Mouse (Mus musculus) embryonic facial prominence, embryonic 14.5 days (tissue): ENCODE measurements at regions not wholly inside any gene's neighbourhood (a gene's known extent, or its start where the extent isn't known, plus 50 kb on each side); places are given as distances from the start of the nearest gene placed in this dataset.

Source experiments
- ATAC-seq: fragments of 200-750 bp; cut with Nextera tagmentation; 2 replicates; pipeline ENCODE4 v1.8.0; 2017; ENCODE audit warnings: low read depth, moderate number of reproducible peaks, moderate TSS enrichment
- DNase-seq: peaks from one replicate; pipeline ENCODE4 v3.0.0-alpha.2; 2015; ENCODE audit warnings: low spot score
- H3K27ac ChIP-seq: fragments of 300-500 bp; sonication (generic); replicated peaks from 2 replicates; pipeline ENCODE4 v1.5.1; 2014; ENCODE audit warnings: low read depth, mild to moderate bottlenecking, low read length, moderate library complexity
- H3K27me3 ChIP-seq: fragments of 300-500 bp; sonication (generic); replicated peaks from 2 replicates; pipeline ENCODE4 v1.6.1; 2014; ENCODE audit warnings: low read length; ENCODE audit not compliant: control insufficient read depth, insufficient read depth
- H3K36me3 ChIP-seq: fragments of 300-500 bp; sonication (generic); 2 replicates; pipeline ENCODE4 v1.6.1; 2014; ENCODE audit warnings: low read length, mixed read lengths; ENCODE audit not compliant: control insufficient read depth, insufficient read depth
- H3K4me1 ChIP-seq: fragments of 300-500 bp; sonication (generic); 2 replicates; pipeline ENCODE4 v1.6.1; 2014; ENCODE audit warnings: antibody characterized with exemption, low read length; ENCODE audit not compliant: control insufficient read depth, insufficient read depth
- H3K4me2 ChIP-seq: fragments of 300-500 bp; sonication (generic); 2 replicates; pipeline ENCODE4 v1.6.1; 2014; ENCODE audit warnings: low read depth, mild to moderate bottlenecking, low read length, moderate library complexity, mixed read lengths
- H3K4me3 ChIP-seq: fragments of 300-500 bp; sonication (generic); 2 replicates; pipeline ENCODE4 v1.5.1; 2014; ENCODE audit warnings: low read depth, mild to moderate bottlenecking, low read length
- H3K9ac ChIP-seq: fragments of 300-500 bp; sonication (generic); 2 replicates; pipeline ENCODE4 v1.6.1; 2014; ENCODE audit warnings: low read depth, mild to moderate bottlenecking, low read length, moderate library complexity, mixed read lengths
- H3K9me3 ChIP-seq: fragments of 300-500 bp; sonication (generic); 2 replicates; pipeline ENCODE4 v1.6.1; 2016; ENCODE audit warnings: low read length; ENCODE audit not compliant: control insufficient read depth
- WGBS: fragments of 180-500 bp; shearing (Covaris S2); extraction: QIAGEN DNeasy Blood & Tissue Kit; methylation state at CpG from one replicate; pipeline ENCODE4 v1.1.7; 2014; 5-methylcytosine and 5-hydroxymethylcytosine counted together

DNA sequence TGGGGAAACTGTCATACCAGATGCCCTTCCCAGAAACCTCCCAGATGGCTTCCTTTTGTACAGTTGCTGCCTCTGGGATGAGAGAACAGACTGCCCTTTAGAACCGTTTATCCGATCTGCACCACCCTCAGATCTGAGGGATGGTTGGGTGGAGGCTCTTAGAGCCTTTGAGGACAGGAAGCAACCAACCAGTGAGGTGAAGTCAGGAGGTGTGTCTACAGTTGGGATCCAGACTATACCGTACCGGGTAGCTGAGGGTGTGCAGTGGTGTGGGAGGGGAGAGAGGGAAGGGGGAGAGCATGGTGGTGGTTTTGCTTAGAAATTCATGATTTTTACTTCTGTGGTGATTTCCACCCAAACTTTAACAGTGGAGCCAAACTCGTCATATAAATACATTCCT lies 58.8 kb upstream of the Wscd2 start:
- 63% methylated on average over 5 of the region's 5 CpGs for WGBS
- Histone ChIP-seq H3K9me3 (no peaks in the 10 kb centered on the region), H3K4me1 (no peaks in the 10 kb centered on the region), H3K36me3 (no peaks in the 10 kb centered on the region), H3K27me3 (no peaks in the 10 kb centered on the region), H3K9ac (no peak overlapping the region), H3K27ac (no peak overlapping the region), H3K4me3 (no peak overlapping the region), H3K4me2 (no peak overlapping the region)
- DNase-seq = no peak
- ATAC-seq = no peak

DNA sequence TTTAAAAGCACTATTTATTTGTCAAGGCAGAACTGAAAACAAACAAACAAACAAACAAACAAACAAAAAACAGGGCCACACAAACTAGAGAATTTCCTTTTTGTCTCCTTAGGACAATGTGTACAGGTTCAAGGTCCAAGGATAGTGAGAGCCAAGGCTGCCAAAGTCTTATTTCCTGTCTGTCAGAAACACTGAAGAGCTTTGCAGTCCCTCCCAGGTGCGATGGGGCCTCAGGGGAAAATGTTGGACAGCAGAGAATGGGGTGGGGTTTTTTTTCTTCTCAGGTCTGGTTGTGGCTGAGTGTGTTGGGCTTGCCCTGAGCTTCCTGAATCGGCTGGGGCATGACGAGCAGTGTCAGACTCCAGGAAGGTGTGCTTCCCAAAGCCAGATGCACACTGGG lies 53.1 kb upstream of the Wscd2 start:
- ATAC-seq (no peak), DNase-seq (no peak)
- Histone ChIP-seq H3K4me1 (no peaks in the 10 kb centered on the region), H3K9ac (no peak overlapping the region), H3K4me2 (no peak overlapping the region), H3K4me3 (no peak overlapping the region), H3K9me3 (no peaks in the 10 kb centered on the region), H3K27me3 (no peaks in the 10 kb centered on the region), H3K27ac (no peak overlapping the region), H3K36me3 (no peaks in the 10 kb centered on the region)
- WGBS = 58% methylated on average over 3 of the region's 3 CpGs
